Mouse (Mus musculus) lung, adult 2 months (tissue): Measurements from ENCODE around the gene Plekha4. TPM values are rescaled to one million over a fixed set of nuclear protein-coding genes. Genes with fewer than 3 reads are reported as not detected.

Source experiments
- DNase-seq: peaks from one replicate; pipeline ENCODE4 v3.0.0; 2022
- H3K4me1 ChIP-seq: fragments of 200-500 bp; 2 replicates; pipeline ENCODE4 v1.6.1; 2011; ENCODE audit warnings: low read length; ENCODE audit not compliant: control insufficient read depth, insufficient read depth
- H3K4me3 ChIP-seq: fragments of 200-500 bp; replicated peaks from 2 replicates; pipeline ENCODE3; 2011; ENCODE audit warnings: low read depth, mild to moderate bottlenecking, control low read depth, low read length; ENCODE audit errors: extremely low read depth
- CTCF ChIP-seq: fragments of 200-500 bp; IDR thresholded peaks from 2 replicates; pipeline ENCODE4 v1.5.1; 2011; ENCODE audit warnings: mild to moderate bottlenecking, low read length, control low read depth; ENCODE audit not compliant: insufficient read depth
- POLR2A ChIP-seq: fragments of 200-500 bp; IDR thresholded peaks from 2 replicates; pipeline ENCODE4 v1.6.1; 2011; ENCODE audit warnings: low read depth, mild to moderate bottlenecking, control low read depth, low read length, borderline replicate concordance; ENCODE audit errors: extremely low read depth
- WGBS: fragments of 180-500 bp; shearing (Covaris S2); methylation state at CpG from one replicate; pipeline ENCODE4 v1.1.7; 2018; 5-methylcytosine and 5-hydroxymethylcytosine counted together
- polyA plus RNA-seq: library from polyadenylated mRNA; depleted of rRNA; stranded (reverse); fragments of >200 nt; gene quantifications from 2 replicates; pipeline ENCODE4 v1.2.3, GENCODE M21; 2012

Plekha4 gene
- polyA plus RNA-seq, 1 experiment: 13.1 TPM

DNA sequence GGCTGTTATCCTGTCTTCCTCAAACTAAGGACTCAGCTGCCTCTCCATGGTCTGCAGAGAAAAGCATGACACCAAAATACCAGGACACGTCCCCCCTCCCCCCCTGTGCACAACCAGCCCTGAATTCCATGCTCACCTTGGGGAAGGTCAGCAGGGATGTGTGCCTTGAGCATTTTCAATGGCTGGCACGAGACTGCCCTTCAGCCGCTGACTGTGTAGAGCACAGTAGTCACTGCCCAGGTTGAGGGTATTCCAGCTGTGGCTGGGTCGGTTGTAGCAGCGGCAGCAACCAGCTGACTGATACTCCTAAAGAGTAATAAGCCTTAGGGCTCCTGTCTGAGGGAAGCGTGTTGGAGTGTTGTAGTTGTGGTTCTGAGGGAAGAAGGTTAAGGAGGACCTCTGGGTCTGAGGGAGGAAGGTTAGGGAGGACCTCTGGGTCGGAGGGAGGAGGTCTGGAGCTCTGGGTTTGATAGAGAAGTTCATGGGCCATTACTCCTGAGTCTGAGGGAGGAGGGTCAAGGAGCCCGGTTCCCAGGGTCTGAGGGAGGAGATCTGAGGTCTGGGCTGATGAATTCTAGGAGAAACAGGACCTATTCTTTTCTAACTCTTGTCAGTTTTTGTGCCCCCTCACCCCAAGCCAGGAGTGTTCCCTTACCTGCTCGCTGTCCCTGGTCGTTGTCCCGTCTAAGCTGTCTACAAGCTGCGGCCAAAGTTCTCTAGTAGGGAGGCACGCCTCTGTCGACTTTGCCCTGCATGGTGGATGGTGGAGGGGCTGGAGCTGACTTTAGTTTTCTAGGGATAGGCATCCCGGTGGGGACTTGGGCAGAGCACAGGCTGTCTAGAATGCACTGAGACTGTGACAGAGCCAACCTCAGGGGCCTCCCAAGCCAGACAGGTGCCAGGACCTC, 48.6 kb downstream of the Plekha4 start:
- WGBS: 84% methylated on average over 15 of the region's 15 CpGs
- no peak overlapping the region for H3K4me3 ChIP-seq
- peaks cover 7% of the 10 kb centered on the region for H3K4me1 ChIP-seq
- TF ChIP-seq CTCF (no peak), POLR2A (no peak)
- no peak for DNase-seq

DNA sequence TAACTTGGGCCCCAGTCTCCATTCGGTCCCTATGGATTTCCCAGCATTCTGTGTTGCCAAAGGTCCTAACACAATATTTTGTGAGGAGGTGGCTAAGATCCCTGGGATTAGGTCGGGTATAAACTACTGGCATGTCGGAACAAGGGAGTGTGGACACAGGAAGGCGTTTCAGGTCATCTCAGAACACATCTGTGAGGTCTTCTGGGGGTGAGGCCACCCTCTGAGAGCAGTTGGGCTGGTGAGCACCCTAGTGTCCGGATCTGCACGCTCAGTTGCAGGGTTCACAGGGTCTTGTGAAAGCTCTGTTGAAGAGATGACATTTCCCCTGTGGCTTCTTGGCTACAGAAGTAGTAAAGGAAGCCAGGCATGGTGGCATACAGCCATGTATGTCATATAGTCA, 59.8 kb downstream of the Plekha4 start:
- Histone ChIP-seq H3K4me1 (no peaks in the 10 kb centered on the region), H3K4me3 (no peak overlapping the region)
- DNase-seq: no peak
- TF ChIP-seq POLR2A (no peak), CTCF (no peak)
- WGBS: 89% methylated on average over 6 of the region's 6 CpGs

DNA sequence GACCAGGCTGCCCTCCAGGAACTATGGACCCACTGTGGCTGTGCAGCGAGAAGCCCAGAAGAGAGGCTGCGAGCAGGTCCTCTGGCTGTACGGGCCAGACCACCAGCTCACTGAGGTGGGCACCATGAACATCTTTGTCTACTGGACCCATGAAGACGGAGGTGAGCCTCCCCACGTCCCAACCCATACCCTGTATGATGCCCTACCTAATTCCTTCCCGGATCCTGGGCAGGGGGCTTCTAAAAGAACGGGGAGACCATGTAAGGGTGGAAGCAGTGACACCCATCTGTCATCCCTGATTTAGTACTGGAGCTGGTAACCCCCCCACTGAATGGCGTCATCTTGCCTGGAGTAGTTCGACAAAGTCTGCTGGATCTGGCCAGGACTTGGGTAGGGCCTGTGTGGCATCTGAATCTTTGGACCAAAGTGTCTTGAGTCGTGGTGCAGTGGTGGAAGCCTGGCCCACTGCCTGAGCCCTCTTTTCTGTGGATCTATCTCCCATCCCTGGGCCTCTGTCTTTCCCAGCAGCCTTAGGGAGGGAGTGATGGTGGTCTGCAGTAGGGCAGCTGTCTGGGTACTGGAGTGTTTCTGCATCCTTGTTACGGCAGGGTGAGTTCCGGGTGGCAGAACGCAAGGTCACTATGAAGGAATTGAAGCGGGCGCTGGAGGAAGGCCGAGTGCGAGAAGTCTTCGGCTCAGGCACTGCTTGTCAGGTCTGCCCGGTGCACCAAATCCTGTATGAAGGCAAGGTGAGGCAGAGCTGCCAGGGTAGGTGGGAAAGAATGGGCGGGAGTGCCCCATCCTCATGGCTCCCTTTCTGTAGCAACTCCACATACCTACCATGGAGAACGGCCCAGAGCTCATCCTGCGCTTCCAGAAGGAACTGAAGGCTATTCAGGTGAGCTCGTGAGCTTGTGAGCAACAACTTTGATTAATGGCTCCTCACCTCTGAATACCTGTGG, 61.8 kb downstream of the Plekha4 start:
- DNase-seq: no peak
- H3K4me1 ChIP-seq: no peaks in the 10 kb centered on the region
- H3K4me3 ChIP-seq: no peak overlapping the region
- TF ChIP-seq POLR2A (no peak), CTCF (no peak)
- WGBS: 93% methylated on average over 23 of the region's 23 CpGs

DNA sequence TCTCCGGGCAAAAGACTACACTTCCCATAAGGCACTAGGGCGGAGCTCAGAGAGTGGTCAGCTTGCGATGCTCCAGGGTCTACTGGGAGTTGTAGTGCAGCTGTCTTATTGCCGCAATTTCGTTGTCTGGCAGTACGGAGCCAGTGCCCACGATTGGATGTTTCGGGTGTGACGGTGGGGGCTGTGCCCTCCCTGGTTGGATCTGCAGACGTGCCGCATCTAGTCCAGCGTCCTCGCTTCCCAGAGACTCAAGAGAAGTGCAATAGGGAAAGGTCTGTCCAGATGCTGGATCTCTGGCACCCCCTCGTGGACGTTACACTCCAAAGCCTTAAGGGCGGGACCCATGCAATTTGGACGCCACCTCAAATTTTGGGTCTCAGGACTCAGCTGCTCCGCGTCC, 63.0 kb downstream of the Plekha4 start:
- DNase-seq: peak; percentile 87
- 5% methylated on average over 19 of the region's 19 CpGs for WGBS
- H3K4me3 ChIP-seq: peak overlapping the region; percentile 36
- TF ChIP-seq POLR2A (peak; percentile 31; the same call in 1 of the 2 replicates), CTCF (peak; percentile 91)
- no peaks in the 10 kb centered on the region for H3K4me1 ChIP-seq

DNA sequence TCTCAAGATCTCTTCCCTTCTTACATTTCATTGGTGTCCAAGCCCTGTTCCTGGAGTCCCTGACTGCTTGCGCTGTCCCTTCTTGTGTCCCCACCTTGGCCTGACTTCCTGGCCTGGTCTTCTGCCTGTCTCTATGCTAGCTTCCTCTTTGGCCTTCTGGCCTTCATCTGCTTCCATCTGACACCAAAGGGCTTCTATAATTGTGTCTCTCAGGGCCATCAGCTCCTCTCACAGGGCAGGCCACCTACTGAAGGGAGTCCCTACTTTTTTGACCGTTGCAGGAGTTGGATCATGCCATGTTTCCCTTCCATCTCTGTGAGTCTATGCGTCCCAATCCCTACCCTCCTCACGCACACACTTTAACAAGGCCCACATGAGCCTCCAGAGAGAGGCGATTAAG, 63.8 kb downstream of the Plekha4 start:
- H3K4me3 ChIP-seq: no peak overlapping the region
- no peak for DNase-seq
- TF ChIP-seq CTCF: no peak
- no peak for TF ChIP-seq POLR2A
- H3K4me1 ChIP-seq: no peaks in the 10 kb centered on the region
- 92% methylated on average over 5 of the region's 5 CpGs for WGBS

DNA sequence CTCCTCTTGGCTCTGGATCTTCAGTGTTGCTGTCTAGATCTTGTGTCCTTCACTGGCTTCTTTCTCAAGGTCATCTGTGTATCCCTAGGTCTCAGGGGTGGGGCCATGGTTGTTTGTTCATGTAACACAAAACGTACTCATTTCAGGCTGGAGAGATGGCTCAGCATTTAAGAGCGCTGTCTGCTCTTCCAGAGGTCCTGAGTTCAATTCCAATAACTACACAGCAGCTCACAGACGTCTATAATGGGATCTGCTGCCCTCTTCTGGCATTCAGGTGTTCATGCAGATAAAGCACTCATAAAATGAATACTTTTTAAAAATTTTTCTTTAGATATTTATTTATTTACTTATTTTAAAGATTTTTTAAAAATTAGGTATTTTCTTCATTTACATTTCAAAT, 64.7 kb downstream of the Plekha4 start:
- no peak for DNase-seq
- H3K4me3 ChIP-seq: no peak overlapping the region
- 57% methylated on average over 3 of the region's 3 CpGs for WGBS
- H3K4me1 ChIP-seq: no peaks in the 10 kb centered on the region
- TF ChIP-seq POLR2A (no peak), CTCF (no peak)

DNA sequence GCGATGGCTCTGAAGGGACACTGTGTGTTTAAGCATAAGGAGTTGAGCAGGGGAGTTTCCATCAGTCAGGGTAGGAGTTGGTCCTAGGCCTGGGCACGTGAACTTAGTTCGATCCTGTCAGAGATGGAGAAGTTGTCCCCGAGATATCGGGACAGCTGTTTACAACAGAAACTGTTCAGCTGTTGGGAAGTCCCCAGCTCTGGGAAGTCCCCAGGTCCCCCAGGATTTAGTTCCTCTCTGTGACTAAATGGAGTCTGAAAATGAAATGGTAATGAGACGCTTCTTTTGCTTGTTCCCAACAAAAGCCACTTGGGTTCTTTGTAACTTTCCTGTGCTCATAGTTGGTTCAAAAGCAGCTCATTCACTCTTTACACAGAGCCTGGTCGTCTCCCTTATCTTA, 65.8 kb downstream of the Plekha4 start:
- Histone ChIP-seq H3K4me3 (no peak overlapping the region), H3K4me1 (no peaks in the 10 kb centered on the region)
- no peak for DNase-seq
- TF ChIP-seq POLR2A (no peak), CTCF (no peak)
- 50% methylated on average over 7 of the region's 7 CpGs for WGBS

DNA sequence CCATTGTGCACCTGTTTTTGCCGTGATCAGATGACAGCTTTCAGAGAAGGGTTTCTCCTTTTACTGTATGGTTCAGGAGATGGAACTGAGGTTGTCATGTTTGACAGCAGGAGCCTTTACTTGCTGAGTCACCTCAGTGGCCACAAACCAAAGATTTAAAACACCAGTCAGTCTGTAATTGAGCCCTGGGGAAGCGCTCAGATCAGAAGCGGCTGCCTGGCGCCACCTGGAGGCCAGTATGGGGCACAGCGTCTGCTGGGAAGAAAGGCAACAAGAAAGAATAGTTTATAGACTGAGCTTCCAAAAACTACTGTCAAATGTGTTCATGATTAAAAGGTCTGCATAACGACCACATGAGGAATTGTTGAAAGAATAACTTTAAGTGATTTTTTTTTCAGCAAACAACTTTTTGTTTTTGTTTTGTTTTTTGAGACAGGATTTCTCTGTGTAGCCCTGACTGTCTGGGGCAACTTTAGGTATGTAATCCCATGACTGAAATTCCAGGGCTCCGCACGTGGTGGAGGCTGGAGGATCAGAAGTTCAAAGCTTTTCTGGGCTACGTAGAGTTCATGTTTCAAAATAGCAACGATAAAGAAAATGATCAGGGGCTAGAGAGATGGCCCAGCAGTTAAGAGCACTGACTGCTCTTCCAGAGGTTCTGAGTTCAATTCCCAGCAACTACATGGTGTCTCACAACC, 67.1 kb downstream of the Plekha4 start:
- no peaks in the 10 kb centered on the region for H3K4me1 ChIP-seq
- WGBS: 18% methylated on average over 10 of the region's 10 CpGs
- peak; percentile 69 for DNase-seq
- H3K4me3 ChIP-seq: no peak overlapping the region
- no peak for TF ChIP-seq POLR2A
- peak; percentile 77 for TF ChIP-seq CTCF

DNA sequence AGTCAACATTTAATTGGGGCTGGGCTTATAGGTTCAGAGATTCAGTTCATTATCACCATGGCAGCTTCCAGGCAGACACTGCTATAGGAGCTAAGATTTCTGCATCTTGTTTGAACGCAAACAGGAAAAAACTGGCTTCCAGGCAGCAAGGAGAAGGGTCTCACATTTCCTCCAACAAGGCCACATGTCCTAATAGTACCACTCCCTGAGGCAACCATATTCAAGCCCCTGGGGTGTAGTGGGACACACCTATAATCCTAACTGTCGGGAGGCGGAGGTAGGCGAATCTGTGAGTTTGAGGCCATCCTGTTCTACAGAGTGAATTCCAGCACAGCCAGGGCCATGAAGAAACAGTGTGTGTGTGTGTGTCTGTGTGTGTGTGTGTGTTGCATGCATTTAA, 69.0 kb downstream of the Plekha4 start:
- no peak overlapping the region for H3K4me3 ChIP-seq
- DNase-seq: no peak
- TF ChIP-seq CTCF (no peak), POLR2A (no peak)
- WGBS: 86% methylated on average over 4 of the region's 4 CpGs
- no peaks in the 10 kb centered on the region for H3K4me1 ChIP-seq
